Mouse (Mus musculus): ENCODE measurements around the gene Aldh1a1. TPM values are rescaled to one million over a fixed set of nuclear protein-coding genes. Genes with fewer than 3 reads are reported as not detected.
"Not testable (repeated sequence)": the region's sequence is repeated elsewhere in the genome, so short reads cannot be mapped to it uniquely, and the experiment has no call there.

Aldh1a1 gene
- polyA plus RNA-seq, 1 experiment from 2014 or later, result 3.3 TPM

GRCm38 (mm10) chr19:20513688-20514361 lies 21.3 kb downstream of the Aldh1a1 start:
- no peak for ATAC-seq (ENCODE audit: low FRiP score, low read depth)
- no peaks in the 10 kb centered on the region for H3K9me3 ChIP-seq
- no peak overlapping the region for H3K4me3 ChIP-seq
- no peak overlapping the region for H3K9ac ChIP-seq
- no peak overlapping the region for H3K27ac ChIP-seq (replicated peaks)
- no peak overlapping the region for H3K4me2 ChIP-seq
- H3K27me3 ChIP-seq, result no peaks in the 10 kb centered on the region
- WGBS, result 72% methylated on average over 6 of the region's 6 CpGs
- H3K4me1 ChIP-seq (replicated peaks), result no peaks in the 10 kb centered on the region
- no peaks in the 10 kb centered on the region for H3K36me3 ChIP-seq

- H3K4me1 ChIP-seq (replicated peaks), result no peaks in the 10 kb centered on the region
- WGBS, result 94% methylated on average over 3 of the region's 3 CpGs
Observed at GRCm38 (mm10) chr19:20516481-20516880, 24.0 kb downstream of the Aldh1a1 start.

GRCm38 (mm10) chr19:20529156-20529555 lies 36.6 kb downstream of the Aldh1a1 start:
- not testable (repeated sequence) for H3K27me3 ChIP-seq; H3K9me3 ChIP-seq; H3K4me3 ChIP-seq; H3K27ac ChIP-seq (replicated peaks); H3K9ac ChIP-seq; H3K36me3 ChIP-seq; H3K4me1 ChIP-seq (replicated peaks); H3K4me2 ChIP-seq; ATAC-seq (ENCODE audit: low FRiP score, low read depth)
- WGBS, result 92% methylated on average over 11 of the region's 11 CpGs

More at GRCm38 (mm10) chr19:20516481-20516880, 24.0 kb downstream of the Aldh1a1 start:
- no peaks in the 10 kb centered on the region for H3K27me3 ChIP-seq
- no peak overlapping the region for H3K4me2 ChIP-seq
- H3K27ac ChIP-seq (replicated peaks), result no peak overlapping the region
- no peak for ATAC-seq (ENCODE audit: low FRiP score, low read depth)
- H3K9ac ChIP-seq, result no peak overlapping the region
- no peaks in the 10 kb centered on the region for H3K9me3 ChIP-seq
- H3K4me3 ChIP-seq, result no peak overlapping the region
- H3K36me3 ChIP-seq, result no peaks in the 10 kb centered on the region

GRCm38 (mm10) chr19:20529921-20530696 lies 37.6 kb downstream of the Aldh1a1 start:
- Histone ChIP-seq H3K27ac (replicated peaks) (no peak overlapping the region), H3K36me3 (no peaks in the 10 kb centered on the region), H3K9ac (no peak overlapping the region), H3K4me3 (no peak overlapping the region), H3K4me1 (replicated peaks) (no peaks in the 10 kb centered on the region), H3K9me3 (no peaks in the 10 kb centered on the region), H3K4me2 (no peak overlapping the region), H3K27me3 (no peaks in the 10 kb centered on the region)
- no peak for ATAC-seq (ENCODE audit: low FRiP score, low read depth)
- 94% methylated on average over 1 of the region's 1 CpGs for WGBS

GRCm38 (mm10) chr19:20536538-20536937 lies 44.0 kb downstream of the Aldh1a1 start:
- no peak for ATAC-seq (ENCODE audit: low FRiP score, low read depth)
- Histone ChIP-seq H3K36me3 (no peaks in the 10 kb centered on the region), H3K9ac (no peak overlapping the region), H3K4me1 (replicated peaks) (no peaks in the 10 kb centered on the region), H3K27me3 (no peaks in the 10 kb centered on the region), H3K27ac (replicated peaks) (no peak overlapping the region), H3K9me3 (no peaks in the 10 kb centered on the region), H3K4me3 (no peak overlapping the region), H3K4me2 (no peak overlapping the region)
- WGBS, result 84% methylated on average over 7 of the region's 7 CpGs

GRCm38 (mm10) chr19:20541044-20541443 lies 48.5 kb downstream of the Aldh1a1 start:
- Histone ChIP-seq H3K9ac (no peak overlapping the region), H3K27ac (replicated peaks) (no peak overlapping the region), H3K4me2 (no peak overlapping the region), H3K9me3 (no peaks in the 10 kb centered on the region), H3K27me3 (no peaks in the 10 kb centered on the region), H3K36me3 (no peaks in the 10 kb centered on the region), H3K4me3 (no peak overlapping the region), H3K4me1 (replicated peaks) (no peaks in the 10 kb centered on the region)
- WGBS, result 53% methylated on average over 4 of the region's 4 CpGs
- ATAC-seq (ENCODE audit: low FRiP score, low read depth), result no peak

GRCm38 (mm10) chr19:20541924-20542323 lies 49.4 kb downstream of the Aldh1a1 start:
- no peak for ATAC-seq (ENCODE audit: low FRiP score, low read depth)
- no peaks in the 10 kb centered on the region for H3K9me3 ChIP-seq
- no peaks in the 10 kb centered on the region for H3K27me3 ChIP-seq
- H3K27ac ChIP-seq (replicated peaks), result no peak overlapping the region
- no peak overlapping the region for H3K4me2 ChIP-seq
- 90% methylated on average over 1 of the region's 1 CpGs for WGBS
- no peaks in the 10 kb centered on the region for H3K36me3 ChIP-seq
- H3K4me1 ChIP-seq (replicated peaks), result no peaks in the 10 kb centered on the region
- H3K4me3 ChIP-seq, result no peak overlapping the region
- H3K9ac ChIP-seq, result no peak overlapping the region

GRCm38 (mm10) chr19:20543816-20544215 lies 51.3 kb downstream of the Aldh1a1 start:
- Histone ChIP-seq H3K4me1 (replicated peaks) (no peaks in the 10 kb centered on the region), H3K27me3 (no peaks in the 10 kb centered on the region), H3K27ac (replicated peaks) (no peak overlapping the region), H3K9me3 (no peaks in the 10 kb centered on the region), H3K9ac (no peak overlapping the region), H3K4me3 (no peak overlapping the region), H3K4me2 (no peak overlapping the region), H3K36me3 (no peaks in the 10 kb centered on the region)
- 75% methylated on average over 1 of the region's 1 CpGs for WGBS
- ATAC-seq (ENCODE audit: low FRiP score, low read depth), result no peak

GRCm38 (mm10) chr19:20544941-20545340 lies 52.4 kb downstream of the Aldh1a1 start:
- Histone ChIP-seq H3K4me1 (replicated peaks) (no peaks in the 10 kb centered on the region), H3K4me3 (no peak overlapping the region), H3K27ac (replicated peaks) (no peak overlapping the region), H3K36me3 (no peaks in the 10 kb centered on the region), H3K9me3 (no peaks in the 10 kb centered on the region), H3K27me3 (no peaks in the 10 kb centered on the region), H3K4me2 (no peak overlapping the region), H3K9ac (no peak overlapping the region)
- ATAC-seq (ENCODE audit: low FRiP score, low read depth), result no peak
- WGBS, result 96% methylated on average over 1 of the region's 1 CpGs

GRCm38 (mm10) chr19:20547025-20547424 lies 54.5 kb downstream of the Aldh1a1 start:
- WGBS, result 89% methylated on average over 3 of the region's 3 CpGs
- Histone ChIP-seq H3K27me3 (no peaks in the 10 kb centered on the region), H3K4me3 (no peak overlapping the region), H3K27ac (replicated peaks) (no peak overlapping the region), H3K36me3 (no peaks in the 10 kb centered on the region), H3K4me2 (no peak overlapping the region), H3K9ac (no peak overlapping the region), H3K4me1 (replicated peaks) (no peaks in the 10 kb centered on the region), H3K9me3 (no peaks in the 10 kb centered on the region)
- no peak for ATAC-seq (ENCODE audit: low FRiP score, low read depth)

GRCm38 (mm10) chr19:20549409-20549808 lies 56.9 kb downstream of the Aldh1a1 start:
- Histone ChIP-seq H3K27me3 (no peaks in the 10 kb centered on the region), H3K4me2 (no peak overlapping the region), H3K27ac (replicated peaks) (no peak overlapping the region), H3K4me1 (replicated peaks) (no peaks in the 10 kb centered on the region), H3K9ac (no peak overlapping the region), H3K4me3 (no peak overlapping the region), H3K9me3 (no peaks in the 10 kb centered on the region), H3K36me3 (no peaks in the 10 kb centered on the region)
- ATAC-seq (ENCODE audit: low FRiP score, low read depth), result no peak
- WGBS, result 95% methylated on average over 1 of the region's 1 CpGs

- Histone ChIP-seq H3K27ac (replicated peaks) (no peak overlapping the region), H3K27me3 (no peaks in the 10 kb centered on the region), H3K9ac (no peak overlapping the region), H3K9me3 (no peaks in the 10 kb centered on the region), H3K4me1 (replicated peaks) (no peaks in the 10 kb centered on the region), H3K36me3 (no peaks in the 10 kb centered on the region), H3K4me2 (no peak overlapping the region), H3K4me3 (no peak overlapping the region)
- no peak for ATAC-seq (ENCODE audit: low FRiP score, low read depth)
- 91% methylated on average over 1 of the region's 1 CpGs for WGBS
Observed at GRCm38 (mm10) chr19:20555365-20555764, 62.9 kb downstream of the Aldh1a1 start.

Data from hindbrain, embryonic 15.5 days (tissue).